Mouse (Mus musculus): ENCODE results near the gene Gm7849.
"Not testable (repeated sequence)": the region's sequence is repeated elsewhere in the genome, so short reads cannot be mapped to it uniquely, and the experiment has no call there.

The Gm7849 gene

GRCm38 (mm10) chr8:21456460-21456859, at the start of gene Gm7849:
Gene Gm7849, minus strand, starts transcription at chr8:21456560.
- not testable (repeated sequence) for DNase-seq

DNA sequence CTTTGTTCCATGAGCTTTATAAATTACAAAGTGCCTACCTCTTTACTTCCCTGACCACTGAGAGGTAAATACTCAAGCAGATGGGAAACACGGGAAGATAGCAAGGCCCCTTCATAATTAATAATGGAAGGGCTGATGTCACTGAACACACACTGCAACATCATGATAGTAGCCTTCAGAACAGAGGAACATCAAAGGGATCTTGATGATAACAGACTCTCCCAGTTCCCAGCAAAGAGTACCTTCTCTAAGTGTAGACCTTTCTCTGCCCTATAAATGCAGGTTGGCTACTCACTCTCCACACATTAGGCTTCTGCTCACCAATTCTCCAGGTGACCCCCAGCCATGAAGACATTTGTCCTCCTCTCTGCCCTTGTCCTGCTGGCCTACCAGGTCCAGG, 29.2 kb downstream of the Gm7849 start, which contains the start of gene Defa36:
TSS of gene Defa36 (plus strand) at position 301 of the 400 bp plus-strand sequence.
- DNase-seq = not testable (repeated sequence)

Measured in spleen, adult 18-20 months (tissue).